Mouse (Mus musculus) kidney, adult 2 months (tissue): ENCODE measurements around the gene Ccdc42.

Experiments
- CTCF ChIP-seq: fragments of 200-500 bp; conservative IDR thresholded peaks from 2 replicates; pipeline ENCODE4 v1.5.1; 2011; ENCODE audit warnings: low read depth, mild to moderate bottlenecking, control low read depth, low read length, moderate library complexity, mixed read lengths; ENCODE audit not compliant: insufficient read depth, insufficient read length
- POLR2A ChIP-seq: fragments of 200-500 bp; IDR thresholded peaks from one replicate; pipeline ENCODE4 v1.6.1; 2011; ENCODE audit warnings: low read depth, low read length, control low read depth

- no peak for TF ChIP-seq POLR2A
- no peak for TF ChIP-seq CTCF
Observed at GRCm38 (mm10) chr11:68583225-68583624, 3.6 kb upstream of the Ccdc42 start.
